Mouse (Mus musculus) E14TG2a.4 (cell line): ENCODE results near the gene Ssu2.

ENCODE experiments used
- CTCF ChIP-seq: conservative IDR thresholded peaks from 2 replicates; pipeline ENCODE4 v1.5.1; 2014; ENCODE audit warnings: low read length
- NANOG ChIP-seq: IDR thresholded peaks from 2 replicates; pipeline ENCODE4 v1.6.1; 2014; ENCODE audit warnings: borderline replicate concordance, low read length, mixed read lengths
- POU5F1 ChIP-seq: IDR thresholded peaks from 2 replicates; pipeline ENCODE4 v1.6.1; 2014; ENCODE audit warnings: low read length, borderline replicate concordance

- TF ChIP-seq CTCF: no peak
- no peak for TF ChIP-seq NANOG
- TF ChIP-seq POU5F1: no peak
Observed at GRCm38 (mm10) chr6:112325213-112325612, 62.6 kb downstream of the Ssu2 start.
